Mouse (Mus musculus) megakaryocyte, embryonic 14.5 days (primary cell): ENCODE measurements around the gene Camkv.

Experiments used
- FLI1 ChIP-seq: IDR thresholded peaks from 2 replicates; pipeline ENCODE4 v1.6.1; 2012; ENCODE audit warnings: low read length, inconsistent platforms, mixed read lengths
- GATA1 ChIP-seq: IDR thresholded peaks from 3 replicates; pipeline ENCODE4 v1.6.1; 2012; ENCODE audit warnings: mixed read lengths, low read length, inconsistent platforms, borderline replicate concordance

- no peak for TF ChIP-seq GATA1
- TF ChIP-seq FLI1 = no peak
These were observed 48.7 kb downstream of the Camkv start for GRCm38 (mm10) chr9:107984052-107984753.
